Mouse (Mus musculus) lung, adult 18-20 months (tissue): Measurements from ENCODE around the gene Krtap4-16.
"Not testable (repeated sequence)": the region's sequence is repeated elsewhere in the genome, so short reads cannot be mapped to it uniquely, and the experiment has no call there.

Experiments
- DNase-seq, 2 experiments: peaks; one replicate each; pipeline ENCODE4 v3.0.0; 2022; ENCODE audit warnings: mixed read lengths in 2 of 2

The Krtap4-16 gene

GRCm38 (mm10) chr11:99851508-99851907 lies at the start of gene Krtap4-16:
TSS of gene Krtap4-16 (minus strand) at chr11:99851608.
- DNase-seq: no peak

DNA sequence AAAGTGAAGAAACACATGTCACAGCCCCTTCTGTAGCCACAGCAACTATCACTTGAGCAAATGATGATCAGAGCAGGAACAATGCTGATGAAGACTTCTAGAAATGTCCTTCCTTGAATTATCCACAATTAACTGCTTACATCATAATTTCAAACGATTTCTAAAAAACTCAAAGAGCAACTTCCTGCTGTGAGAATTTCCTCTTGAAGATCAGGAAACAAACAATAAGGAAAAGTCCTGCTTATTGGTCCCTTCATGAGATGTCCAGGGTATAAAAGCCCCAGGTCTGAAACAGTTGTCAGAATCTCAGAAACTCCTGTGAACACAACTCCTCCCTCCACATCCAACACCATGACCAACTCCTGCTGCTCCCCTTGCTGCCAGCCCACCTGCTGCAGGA lies 27.5 kb upstream of the Krtap4-16 start, which contains the start of gene Gm11567:
Gm11567 (plus strand) TSS at position 301 of the 400 bp plus-strand sequence.
- not testable (repeated sequence) for DNase-seq

DNA sequence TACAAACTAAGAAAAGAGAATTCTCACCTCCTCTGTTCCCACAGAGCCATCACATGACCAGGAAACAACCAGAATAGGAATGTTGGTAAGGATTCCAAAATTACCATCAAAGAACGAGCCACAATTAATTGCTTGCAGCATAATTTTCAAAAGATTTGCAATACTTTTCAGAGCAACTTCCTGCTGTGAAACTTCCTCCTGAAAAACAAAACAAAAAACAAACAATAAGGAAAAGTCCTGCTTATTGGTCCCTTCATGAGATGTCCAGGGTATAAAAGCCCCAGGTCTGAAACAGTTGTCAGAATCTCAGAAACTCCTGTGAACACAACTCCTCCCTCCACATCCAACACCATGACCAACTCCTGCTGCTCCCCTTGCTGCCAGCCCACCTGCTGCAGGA lies 21.7 kb upstream of the Krtap4-16 start, which contains the start of gene Krtap9-1:
Krtap9-1 (plus strand) TSS at position 301 of the 400 bp plus-strand sequence.
- DNase-seq: not testable (repeated sequence)

GRCm38 (mm10) chr11:99864176-99864575 lies 12.8 kb upstream of the Krtap4-16 start, which contains the start of gene Gm11559:
TSS of gene Gm11559 (plus strand) at chr11:99864476.
- DNase-seq: not testable (repeated sequence)

GRCm38 (mm10) chr11:99858761-99859160 lies 7.4 kb upstream of the Krtap4-16 start:
- DNase-seq: no peak

DNA sequence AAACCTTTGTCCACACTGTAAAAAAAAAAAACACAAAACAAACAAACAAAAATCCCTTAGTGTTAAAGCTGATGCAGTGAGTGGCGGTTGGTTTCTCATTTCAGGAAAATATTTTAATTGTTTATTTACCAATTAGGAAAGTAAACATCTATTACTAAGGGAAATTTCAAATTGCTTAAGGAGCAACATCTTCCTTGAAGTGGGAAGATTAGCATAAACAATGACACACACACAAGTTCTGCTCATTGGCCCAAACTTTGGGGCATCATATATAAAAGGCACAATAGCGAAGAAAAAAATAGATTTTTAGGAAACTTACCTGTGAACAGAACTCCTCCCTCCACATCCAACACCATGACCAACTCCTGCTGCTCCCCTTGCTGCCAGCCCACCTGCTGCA lies 6.2 kb upstream of the Krtap4-16 start, which contains the start of gene Gm11568:
Gm11568 (plus strand) TSS at position 301 of the 400 bp plus-strand sequence.
- no peak for DNase-seq

- DNase-seq: no peak
Measured at GRCm38 (mm10) chr11:99854121-99854520, 2.7 kb upstream of the Krtap4-16 start.

DNA sequence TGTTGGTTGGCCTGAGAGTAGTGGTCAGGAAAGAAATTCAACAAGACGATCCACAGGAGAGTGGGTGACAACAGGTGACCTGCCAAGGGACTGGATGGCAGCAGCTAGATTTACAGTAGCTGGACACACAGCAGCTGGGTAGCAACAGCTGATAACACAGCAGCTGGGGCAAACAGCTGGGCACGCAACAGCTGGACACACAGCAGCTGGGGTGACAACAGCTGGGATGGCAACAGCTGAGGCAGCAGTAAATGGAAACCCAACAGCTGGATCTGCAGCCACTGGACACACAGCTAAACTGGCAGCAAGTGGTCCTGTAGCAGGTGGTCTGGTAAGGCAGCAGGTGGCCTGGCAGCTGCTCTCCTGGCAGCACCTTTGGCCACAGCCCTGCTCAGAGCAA lies 4.7 kb downstream of the Krtap4-16 start:
- DNase-seq: no peak

DNA sequence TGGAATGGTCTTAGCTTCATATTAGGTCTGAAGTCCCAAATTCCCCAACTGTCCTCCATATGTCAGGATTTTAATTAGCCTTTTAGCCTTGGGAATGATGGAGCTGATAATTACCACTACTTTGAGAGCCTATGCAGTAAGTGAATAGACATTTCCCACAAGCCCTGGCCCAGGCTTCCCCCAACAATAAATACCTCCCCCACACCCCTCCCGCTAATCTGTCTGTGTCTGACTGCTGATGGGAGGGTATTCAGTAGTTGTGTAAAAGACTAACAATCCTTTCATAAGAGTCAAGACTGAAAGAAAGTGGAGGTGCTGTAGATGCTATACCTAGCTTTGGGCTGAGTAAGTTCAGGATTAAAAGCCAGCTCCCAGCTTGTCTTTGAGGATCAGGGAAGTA lies 9.2 kb downstream of the Krtap4-16 start:
- DNase-seq: no peak

- no peak for DNase-seq
Measured at GRCm38 (mm10) chr11:99837966-99838365, 13.4 kb downstream of the Krtap4-16 start, which contains the start of gene 2300003K06Rik. TSS of gene 2300003K06Rik (minus strand) at chr11:99838066.

DNA sequence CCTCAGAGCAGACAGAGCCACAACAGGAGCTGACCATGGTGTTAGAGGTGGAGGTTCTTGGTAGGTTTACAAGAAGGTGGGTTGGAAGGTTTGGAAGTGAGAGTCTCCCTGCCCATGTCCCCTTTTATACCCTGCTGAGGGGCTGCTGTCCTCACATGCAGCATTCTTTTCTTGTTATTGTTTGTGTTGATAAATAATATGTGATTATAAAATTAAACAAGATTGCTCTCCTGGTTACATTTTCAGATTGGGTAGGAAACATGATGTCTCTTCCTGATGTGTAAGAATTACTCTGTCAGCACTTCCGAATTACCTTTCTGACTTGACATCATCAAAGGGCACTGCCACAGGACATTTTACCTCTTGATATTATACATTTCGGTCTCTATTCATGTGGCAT lies 35.8 kb downstream of the Krtap4-16 start, which contains the start of gene Gm11564:
Gm11564 (minus strand) TSS at position 101 of the 400 bp plus-strand sequence.
- DNase-seq: not testable (repeated sequence)

DNA sequence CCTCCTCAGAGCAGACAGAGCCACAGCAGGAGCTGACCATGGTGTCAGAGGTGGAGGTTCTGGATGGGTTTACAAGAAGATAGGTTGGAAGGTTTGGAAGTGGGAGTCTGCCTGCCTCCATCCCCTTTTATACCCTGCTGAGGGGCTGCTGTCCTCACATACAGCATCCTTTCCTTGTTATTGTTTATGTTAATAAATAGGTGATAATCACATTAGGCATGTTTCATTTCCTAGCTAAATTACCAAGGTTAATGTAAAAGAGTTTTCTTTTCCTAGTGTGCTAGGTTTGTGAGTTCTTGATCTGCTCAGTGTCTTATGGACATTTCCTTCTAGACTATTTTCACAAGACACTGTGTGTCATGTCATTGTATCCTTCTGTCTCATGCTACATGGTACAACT lies 41.6 kb downstream of the Krtap4-16 start, which contains the start of gene Krtap4-13:
Krtap4-13 (minus strand) TSS at position 101 of the 400 bp plus-strand sequence.
- not testable (repeated sequence) for DNase-seq

DNA sequence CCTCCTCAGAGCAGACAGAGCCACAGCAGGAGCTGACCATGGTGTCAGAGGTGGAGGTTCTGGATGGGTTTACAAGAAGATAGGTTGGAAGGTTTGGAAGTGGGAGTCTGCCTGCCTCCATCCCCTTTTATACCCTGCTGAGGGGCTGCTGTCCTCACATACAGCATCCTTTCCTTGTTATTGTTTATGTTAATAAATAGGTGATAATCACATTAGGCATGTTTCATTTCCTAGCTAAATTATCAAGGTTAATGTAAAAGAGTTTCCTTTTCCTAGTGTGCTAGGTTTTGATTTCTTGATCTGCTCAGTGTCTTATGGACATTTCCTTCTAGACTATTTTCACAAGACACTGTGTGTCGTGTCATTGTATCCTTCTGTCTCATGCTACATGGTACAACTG lies 47.1 kb downstream of the Krtap4-16 start, which contains the start of gene Gm11554:
Gm11554 (minus strand) TSS at position 101 of the 400 bp plus-strand sequence.
- not testable (repeated sequence) for DNase-seq
